Mouse (Mus musculus) liver, embryonic 12.5 days (tissue): Measurements from ENCODE around the gene Prom2. TPM values are rescaled to one million over a fixed set of nuclear protein-coding genes. Genes with fewer than 3 reads are reported as not detected.

Source experiments
- ATAC-seq: fragments of 200-750 bp; cut with Nextera tagmentation; 2 replicates; pipeline ENCODE4 v1.8.0; 2017; ENCODE audit warnings: moderate number of reproducible peaks, mild to moderate bottlenecking, moderate library complexity
- H3K27ac ChIP-seq: fragments of 300-500 bp; sonication (generic); 2 replicates; pipeline ENCODE4 v1.5.1; 2016; ENCODE audit warnings: mild to moderate bottlenecking
- H3K27me3 ChIP-seq: fragments of 300-500 bp; sonication (generic); replicated peaks from 2 replicates; pipeline ENCODE4 v1.6.1; 2016; ENCODE audit warnings: mild to moderate bottlenecking, moderate library complexity
- H3K36me3 ChIP-seq: fragments of 300-500 bp; sonication (generic); 2 replicates; pipeline ENCODE4 v1.6.1; 2016; ENCODE audit warnings: mild to moderate bottlenecking, moderate library complexity
- H3K4me1 ChIP-seq: fragments of 300-500 bp; sonication (generic); 2 replicates; pipeline ENCODE4 v1.6.1; 2016
- H3K4me2 ChIP-seq: fragments of 300-500 bp; sonication (generic); 2 replicates; pipeline ENCODE4 v1.6.1; 2016; ENCODE audit warnings: mild to moderate bottlenecking, moderate library complexity
- H3K4me3 ChIP-seq: fragments of 300-500 bp; sonication (generic); 2 replicates; pipeline ENCODE4 v1.5.1; 2016; ENCODE audit warnings: mild to moderate bottlenecking, moderate library complexity
- H3K9ac ChIP-seq: fragments of 300-500 bp; sonication (generic); 2 replicates; pipeline ENCODE4 v1.6.1; 2016; ENCODE audit warnings: mild to moderate bottlenecking, moderate library complexity
- H3K9me3 ChIP-seq: fragments of 300-500 bp; sonication (generic); replicated peaks from 2 replicates; pipeline ENCODE4 v1.6.1; 2016; ENCODE audit warnings: mild to moderate bottlenecking, moderate library complexity
- WGBS: fragments of 180-500 bp; shearing (Covaris S2); methylation state at CpG from one replicate; pipeline ENCODE4 v1.1.7; 2016; ENCODE audit not compliant: insufficient replicate concordance; 5-methylcytosine and 5-hydroxymethylcytosine counted together
- polyA plus RNA-seq: library from polyadenylated mRNA; unstranded; fragments of >200 nt; fragmentation: Nextera tagmentation; extraction: Ambion mirVana; gene quantifications from 2 replicates; pipeline ENCODE4 v1.2.1, GENCODE M21; 2016

Gene Prom2
- polyA plus RNA-seq, 1 experiment from 2014 or later, result not detected

DNA sequence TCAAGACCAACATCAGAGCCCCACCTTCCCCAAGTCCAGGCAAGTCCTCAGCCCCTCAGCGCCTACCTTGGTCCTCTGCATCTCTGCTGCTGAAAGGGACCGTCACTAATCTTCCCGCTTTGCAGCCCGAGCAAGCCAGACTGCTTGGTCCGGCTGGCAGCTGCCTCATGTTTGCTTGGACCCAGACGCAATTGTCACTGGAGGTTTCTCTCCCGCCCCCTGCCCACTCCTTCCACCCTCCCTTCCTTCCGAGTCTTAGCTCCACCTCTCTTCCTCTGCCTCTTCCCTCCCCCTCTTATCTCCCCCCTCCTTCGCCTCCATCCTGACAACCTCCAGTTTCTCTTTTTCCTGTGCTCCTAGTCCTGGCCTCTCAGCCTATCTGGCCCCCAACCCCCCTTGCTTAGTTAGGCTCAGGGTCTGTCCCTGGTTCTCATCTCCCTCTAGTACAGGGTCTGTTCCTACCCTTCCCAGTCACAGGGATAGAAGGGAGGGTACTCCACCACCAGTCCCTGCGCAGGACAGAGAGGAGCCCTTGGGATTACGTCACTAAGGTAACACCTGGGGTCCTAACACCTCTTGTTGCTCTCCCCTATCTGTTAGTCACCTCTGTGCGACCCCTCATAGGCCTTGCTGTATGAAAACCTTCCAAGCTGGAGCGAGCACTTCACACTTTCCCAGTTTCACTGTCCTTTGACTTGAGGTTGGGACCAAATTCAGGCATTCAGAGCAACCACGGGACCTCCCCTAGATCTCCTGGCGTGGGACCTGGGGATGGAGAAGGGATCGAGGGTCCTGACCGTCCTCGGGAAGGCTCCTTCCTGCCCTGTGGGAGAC lies 19.9 kb downstream of the Prom2 start:
- Histone ChIP-seq H3K9ac (no peak overlapping the region), H3K4me1 (peaks cover 15% of the 10 kb centered on the region; the same call in 1 of the 2 replicates), H3K27ac (no peak overlapping the region), H3K9me3 (no peaks in the 10 kb centered on the region), H3K27me3 (peaks cover 35% of the 10 kb centered on the region), H3K36me3 (no peaks in the 10 kb centered on the region), H3K4me3 (0 out of 2 replicates have a peak overlapping the region, but pooled peaks have one; percentile 5), H3K4me2 (peak overlapping the region; percentile 27)
- WGBS, result 6% methylated on average over 18 of the region's 18 CpGs
- ATAC-seq, result no peak

DNA sequence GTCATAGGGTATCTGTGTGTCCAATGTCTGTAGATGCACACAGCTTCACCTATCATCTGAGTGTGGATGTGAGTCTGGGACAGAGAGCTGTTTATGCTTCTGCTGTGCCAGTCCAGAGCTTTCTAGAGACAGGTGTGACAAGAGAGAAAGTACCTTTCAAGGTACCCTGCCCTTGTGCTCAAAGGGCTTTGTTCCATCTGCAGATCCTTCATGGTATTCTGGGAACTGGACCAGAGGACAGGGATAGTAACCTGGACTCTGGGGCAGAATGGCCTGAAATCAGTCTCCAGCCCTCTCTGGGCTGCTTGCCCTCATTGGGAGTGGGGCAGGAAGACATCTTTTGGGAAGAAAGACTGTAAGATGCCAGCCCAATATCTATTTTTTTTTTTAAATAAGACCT lies 21.1 kb downstream of the Prom2 start:
- no peak for ATAC-seq
- Histone ChIP-seq H3K9ac (no peak overlapping the region), H3K4me2 (no peak overlapping the region), H3K9me3 (no peaks in the 10 kb centered on the region), H3K36me3 (no peaks in the 10 kb centered on the region), H3K27me3 (peaks cover 35% of the 10 kb centered on the region), H3K4me3 (no peak overlapping the region), H3K27ac (no peak overlapping the region), H3K4me1 (peaks cover 7% of the 10 kb centered on the region; the same call in 1 of the 2 replicates)

DNA sequence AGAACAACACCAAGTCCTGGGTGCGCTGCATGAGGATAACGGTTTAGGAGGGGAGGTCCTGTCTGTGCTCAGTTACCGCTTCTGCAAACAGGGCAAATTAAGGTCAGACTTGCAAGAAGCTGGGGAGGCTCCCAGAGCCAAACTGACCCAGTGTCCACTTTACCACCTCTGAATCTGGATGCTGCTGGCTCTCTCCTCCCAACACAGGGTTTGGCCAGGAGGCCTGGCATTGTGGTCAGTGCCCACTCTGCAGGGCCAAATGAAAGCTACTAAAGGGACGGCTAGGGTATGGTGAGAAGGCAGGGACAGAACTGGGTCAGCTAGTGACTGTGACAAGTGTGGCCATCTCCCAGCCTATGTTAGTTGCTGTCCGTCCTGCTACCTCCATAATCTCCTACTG lies 22.0 kb downstream of the Prom2 start:
- Histone ChIP-seq H3K9ac (no peak overlapping the region), H3K27me3 (peaks cover 35% of the 10 kb centered on the region), H3K4me2 (no peak overlapping the region), H3K9me3 (no peaks in the 10 kb centered on the region), H3K36me3 (no peaks in the 10 kb centered on the region), H3K27ac (no peak overlapping the region), H3K4me3 (no peak overlapping the region), H3K4me1 (peaks cover 7% of the 10 kb centered on the region; the same call in 1 of the 2 replicates)
- no peak for ATAC-seq
- 62% methylated on average over 5 of the region's 5 CpGs for WGBS

DNA sequence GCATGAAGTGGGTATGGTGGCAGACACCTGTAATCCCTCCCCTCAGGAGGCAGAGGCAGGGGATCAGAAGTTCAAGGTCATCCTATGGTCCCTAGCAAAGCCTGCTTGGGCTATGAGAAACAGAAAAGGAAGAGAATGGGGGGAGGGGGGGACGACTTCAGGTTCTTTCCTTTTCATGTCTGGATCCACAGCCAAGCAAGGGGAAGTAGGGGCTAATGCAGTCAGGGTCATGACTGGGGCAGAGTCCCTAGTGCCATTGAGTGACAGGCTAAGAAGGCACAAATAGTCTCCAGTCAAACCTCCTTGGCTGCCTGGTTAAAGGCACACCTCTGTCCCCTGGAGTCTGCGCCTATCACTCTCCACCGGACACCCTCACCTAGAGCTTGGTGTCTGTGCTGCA lies 22.4 kb downstream of the Prom2 start:
- Histone ChIP-seq H3K4me3 (no peak overlapping the region), H3K4me1 (peaks cover 7% of the 10 kb centered on the region; the same call in 1 of the 2 replicates), H3K36me3 (no peaks in the 10 kb centered on the region), H3K27me3 (peaks cover 35% of the 10 kb centered on the region), H3K4me2 (no peak overlapping the region), H3K27ac (no peak overlapping the region), H3K9me3 (no peaks in the 10 kb centered on the region), H3K9ac (no peak overlapping the region)
- ATAC-seq, result no peak
- WGBS, result 40% methylated on average over 3 of the region's 3 CpGs

DNA sequence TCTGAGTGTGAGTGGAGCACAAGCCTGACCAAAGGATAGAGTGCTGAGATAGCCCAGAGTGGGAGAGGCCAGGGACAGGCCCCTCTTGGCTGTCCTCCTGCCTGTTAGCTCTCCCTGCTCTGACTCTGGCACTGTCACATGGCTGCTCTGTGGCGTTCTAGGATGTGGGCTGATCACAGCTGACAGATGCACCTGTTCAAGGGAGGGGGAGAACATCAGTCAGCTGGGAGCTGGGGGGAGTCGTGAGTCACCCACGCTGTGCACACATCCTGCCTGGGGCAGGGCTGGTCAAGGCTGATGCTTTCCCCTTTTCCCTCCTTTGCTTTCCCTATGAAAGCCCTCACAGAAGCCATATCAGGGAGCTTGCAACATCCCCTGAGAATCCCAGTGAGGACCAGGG lies 23.0 kb downstream of the Prom2 start:
- 36% methylated on average over 3 of the region's 3 CpGs for WGBS
- Histone ChIP-seq H3K27ac (no peak overlapping the region), H3K9ac (no peak overlapping the region), H3K27me3 (peaks cover 35% of the 10 kb centered on the region), H3K9me3 (no peaks in the 10 kb centered on the region), H3K4me1 (peaks cover 7% of the 10 kb centered on the region; the same call in 1 of the 2 replicates), H3K4me2 (no peak overlapping the region), H3K36me3 (no peaks in the 10 kb centered on the region), H3K4me3 (no peak overlapping the region)
- ATAC-seq, result no peak

DNA sequence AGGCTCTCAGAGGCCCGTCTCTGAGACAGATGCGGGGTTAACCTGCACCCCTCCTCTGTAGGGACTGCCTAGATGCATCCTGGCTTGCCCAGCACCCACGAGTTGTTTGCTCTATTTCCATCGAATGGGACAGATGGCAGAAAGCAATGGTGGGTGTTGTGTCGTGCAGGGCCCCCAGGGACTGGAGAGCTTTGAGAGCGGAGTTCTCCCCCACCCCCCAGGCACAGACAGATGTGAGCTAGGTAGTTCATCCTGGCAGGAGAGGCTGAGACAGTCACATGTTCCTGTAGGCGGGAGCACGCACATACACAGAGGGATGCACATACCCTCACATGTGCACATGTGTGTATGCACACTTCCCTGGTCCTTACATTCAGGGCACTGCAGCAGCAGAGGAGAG lies 24.2 kb downstream of the Prom2 start:
- ATAC-seq, result no peak
- WGBS, result 61% methylated on average over 8 of the region's 8 CpGs

DNA sequence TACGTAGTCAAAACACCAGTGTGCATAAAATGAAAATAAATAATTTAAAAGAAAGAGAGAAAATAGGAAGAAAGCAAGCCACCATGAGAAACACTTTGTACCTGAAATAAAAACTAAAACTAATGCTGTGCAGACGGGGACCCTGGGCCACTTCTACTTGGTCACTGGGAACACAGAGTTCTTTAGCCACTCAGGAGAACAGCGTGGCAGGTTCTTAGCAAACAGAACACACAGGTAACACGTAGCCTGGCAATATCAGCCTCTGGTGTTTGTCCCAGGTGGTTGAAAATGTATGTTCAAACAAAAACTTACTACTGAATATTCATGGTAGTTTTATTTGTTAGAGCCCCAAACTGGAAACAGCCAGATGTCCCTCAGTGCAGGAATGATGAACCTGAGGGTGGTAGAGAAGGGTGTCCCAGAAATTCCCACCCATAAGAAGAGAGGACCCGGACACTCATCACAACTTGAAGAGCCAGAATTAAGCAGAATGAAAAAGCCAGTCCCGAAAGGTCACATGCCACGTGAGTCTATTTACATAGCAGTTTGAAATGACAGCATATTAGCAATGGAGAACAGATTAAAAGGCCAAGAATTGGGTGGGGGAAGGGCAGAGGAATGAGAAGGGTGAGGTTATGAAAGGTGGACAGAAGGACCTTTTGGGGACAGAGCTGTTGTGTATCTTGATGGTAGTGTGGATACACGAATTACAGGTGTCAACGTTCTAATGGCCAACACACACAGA lies 26.7 kb downstream of the Prom2 start:
- H3K36me3 ChIP-seq, result no peaks in the 10 kb centered on the region
- H3K4me1 ChIP-seq, result no peaks in the 10 kb centered on the region
- no peak overlapping the region for H3K4me2 ChIP-seq
- peaks cover 12% of the 10 kb centered on the region for H3K27me3 ChIP-seq
- H3K9me3 ChIP-seq, result no peaks in the 10 kb centered on the region
- no peak for ATAC-seq
- 56% methylated on average over 9 of the region's 9 CpGs for WGBS
- no peak overlapping the region for H3K27ac ChIP-seq
- H3K9ac ChIP-seq, result no peak overlapping the region
- no peak overlapping the region for H3K4me3 ChIP-seq

More for the DNA sequence above, 24.2 kb downstream of the Prom2 start:
- Histone ChIP-seq H3K4me2 (no peak overlapping the region), H3K4me3 (no peak overlapping the region), H3K27ac (no peak overlapping the region), H3K27me3 (peaks cover 29% of the 10 kb centered on the region), H3K4me1 (peaks cover 7% of the 10 kb centered on the region; the same call in 1 of the 2 replicates), H3K36me3 (no peaks in the 10 kb centered on the region), H3K9me3 (no peaks in the 10 kb centered on the region), H3K9ac (no peak overlapping the region)

DNA sequence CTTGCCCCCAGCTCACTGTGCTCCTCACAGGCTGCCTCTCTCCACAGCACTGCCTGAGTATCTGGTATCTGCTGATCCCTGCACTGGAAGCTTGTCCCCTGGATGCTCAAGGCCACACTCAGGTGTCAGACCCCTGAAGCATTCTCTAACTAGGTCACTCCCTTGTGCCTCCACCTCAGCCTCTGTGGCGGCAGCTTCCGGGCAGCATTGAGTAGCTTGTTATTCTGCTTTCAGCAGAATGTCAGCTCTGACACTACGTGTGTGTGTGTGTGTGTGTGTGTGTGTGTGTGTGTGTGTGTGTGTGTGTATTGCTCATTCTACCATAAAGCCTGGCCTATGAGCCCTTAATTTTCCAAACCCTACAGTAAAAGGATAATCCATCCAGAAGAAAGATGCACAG lies 28.0 kb downstream of the Prom2 start:
- Histone ChIP-seq H3K9ac (no peak overlapping the region), H3K4me3 (no peak overlapping the region), H3K4me2 (no peak overlapping the region), H3K27ac (no peak overlapping the region), H3K36me3 (no peaks in the 10 kb centered on the region), H3K9me3 (no peaks in the 10 kb centered on the region), H3K27me3 (peaks cover 15% of the 10 kb centered on the region), H3K4me1 (no peaks in the 10 kb centered on the region)
- WGBS, result 58% methylated on average over 3 of the region's 3 CpGs
- ATAC-seq, result no peak

DNA sequence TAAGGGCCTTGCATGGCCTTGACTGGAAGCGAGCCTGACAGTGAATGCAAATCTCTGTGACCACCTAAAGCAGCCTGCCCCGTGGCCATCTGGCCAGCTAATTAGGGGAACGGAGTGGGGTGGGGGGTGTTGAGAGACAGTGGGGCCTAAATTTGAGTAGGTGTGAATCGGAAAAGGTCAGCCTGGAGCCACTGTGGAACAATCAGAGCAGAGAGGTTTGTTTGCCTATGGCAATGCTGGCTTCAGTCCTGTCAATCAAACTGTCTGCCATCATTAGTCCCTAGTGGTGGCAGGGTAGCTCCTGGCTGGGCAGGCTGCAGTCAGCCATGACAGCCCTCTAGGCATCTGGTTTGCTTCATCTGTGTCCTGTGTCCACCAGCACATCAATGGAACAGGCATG lies 29.8 kb downstream of the Prom2 start:
- no peak for ATAC-seq
- Histone ChIP-seq H3K9me3 (no peaks in the 10 kb centered on the region), H3K4me3 (no peak overlapping the region), H3K4me1 (no peaks in the 10 kb centered on the region), H3K36me3 (no peaks in the 10 kb centered on the region), H3K9ac (no peak overlapping the region), H3K27me3 (peaks cover 16% of the 10 kb centered on the region; the same call in 1 of the 2 replicates), H3K27ac (no peak overlapping the region), H3K4me2 (no peak overlapping the region)
- WGBS, result 51% methylated on average over 4 of the region's 4 CpGs

DNA sequence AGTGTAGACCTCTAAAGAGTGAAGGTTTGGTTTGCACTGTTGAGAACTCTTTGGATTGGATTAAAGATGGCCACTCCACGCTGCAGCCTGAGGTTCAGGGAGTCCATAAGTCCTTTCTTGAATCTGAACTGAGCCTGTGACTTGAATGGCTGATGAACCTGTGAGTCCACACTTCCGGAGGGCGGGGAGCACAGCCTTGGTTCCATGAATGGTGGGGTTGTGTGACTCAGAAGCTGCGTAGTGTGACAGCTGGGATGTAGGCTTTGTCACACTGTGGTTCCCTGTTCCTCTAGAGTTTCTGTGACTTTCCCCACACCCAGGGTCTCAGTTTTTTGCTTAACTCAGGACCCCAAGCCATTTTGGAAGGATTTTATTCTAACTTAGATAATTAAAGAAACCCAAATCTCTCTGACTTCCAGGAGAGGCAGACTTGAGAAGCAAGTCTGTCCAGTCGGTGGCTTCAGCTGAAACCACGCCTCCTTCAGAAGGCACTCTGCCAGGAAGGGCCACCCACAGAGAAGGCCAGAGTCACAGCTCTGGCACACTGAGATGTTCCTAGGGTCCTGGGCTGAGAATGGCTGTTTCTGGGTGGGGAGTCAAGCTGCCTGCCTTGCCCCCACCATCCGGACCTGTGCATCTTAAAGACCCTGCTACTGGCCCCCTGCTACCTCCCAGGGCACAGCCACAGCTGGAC lies 33.2 kb downstream of the Prom2 start:
- H3K4me1 ChIP-seq, result no peaks in the 10 kb centered on the region
- no peak for ATAC-seq
- 46% methylated on average over 7 of the region's 7 CpGs for WGBS
- H3K27me3 ChIP-seq, result peaks cover 32% of the 10 kb centered on the region; the same call in 1 of the 2 replicates
- H3K9ac ChIP-seq, result no peak overlapping the region
- no peak overlapping the region for H3K27ac ChIP-seq
- no peak overlapping the region for H3K4me3 ChIP-seq
- H3K9me3 ChIP-seq, result no peaks in the 10 kb centered on the region
- no peak overlapping the region for H3K4me2 ChIP-seq
- H3K36me3 ChIP-seq, result no peaks in the 10 kb centered on the region

DNA sequence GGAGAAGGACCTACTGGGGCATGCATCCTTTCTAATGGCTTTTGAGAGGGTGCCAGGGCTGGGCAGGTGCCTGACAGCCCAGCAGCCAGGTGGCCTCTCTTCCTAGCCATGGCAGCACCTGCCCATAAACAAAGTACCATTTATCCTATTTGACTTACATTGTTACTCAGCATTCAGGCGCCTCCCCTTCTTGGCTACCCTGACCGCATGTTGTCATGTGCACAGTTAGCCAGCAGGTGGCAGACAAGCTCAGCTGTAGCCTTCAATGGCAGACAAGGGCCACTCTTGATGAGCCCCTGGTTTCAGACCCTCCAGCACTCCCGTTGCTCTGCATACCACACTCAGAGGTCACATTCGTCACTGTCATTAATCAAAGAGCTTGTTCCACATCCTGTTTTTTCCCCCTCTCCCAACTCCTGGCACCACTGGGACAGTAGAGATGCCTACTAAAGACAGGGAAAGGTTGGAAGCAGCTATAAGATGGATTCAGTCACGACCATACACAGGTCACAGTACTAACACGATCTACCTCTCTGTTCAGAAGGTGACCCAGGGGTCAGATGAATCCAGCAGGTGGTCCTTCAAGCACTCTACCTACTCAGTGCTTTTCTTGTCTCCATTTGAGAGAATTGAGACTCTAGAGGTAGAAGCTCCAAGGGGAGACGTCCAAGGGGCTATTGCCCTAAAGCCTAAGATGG lies 34.0 kb downstream of the Prom2 start:
- Histone ChIP-seq H3K27me3 (peaks cover 32% of the 10 kb centered on the region), H3K36me3 (no peaks in the 10 kb centered on the region), H3K4me1 (no peaks in the 10 kb centered on the region), H3K27ac (no peak overlapping the region), H3K4me3 (no peak overlapping the region), H3K9me3 (no peaks in the 10 kb centered on the region), H3K9ac (no peak overlapping the region), H3K4me2 (no peak overlapping the region)
- 27% methylated on average over 7 of the region's 7 CpGs for WGBS
- ATAC-seq, result peak; percentile 44
